Mouse (Mus musculus): ENCODE data around the gene Espl1. TPM values are rescaled to one million over a fixed set of nuclear protein-coding genes. Genes with fewer than 3 reads are reported as not detected.

Gene Espl1
- total and polyA plus RNA-seq, 3 experiments = 49.8 to 142 (median 94.1) TPM

DNA sequence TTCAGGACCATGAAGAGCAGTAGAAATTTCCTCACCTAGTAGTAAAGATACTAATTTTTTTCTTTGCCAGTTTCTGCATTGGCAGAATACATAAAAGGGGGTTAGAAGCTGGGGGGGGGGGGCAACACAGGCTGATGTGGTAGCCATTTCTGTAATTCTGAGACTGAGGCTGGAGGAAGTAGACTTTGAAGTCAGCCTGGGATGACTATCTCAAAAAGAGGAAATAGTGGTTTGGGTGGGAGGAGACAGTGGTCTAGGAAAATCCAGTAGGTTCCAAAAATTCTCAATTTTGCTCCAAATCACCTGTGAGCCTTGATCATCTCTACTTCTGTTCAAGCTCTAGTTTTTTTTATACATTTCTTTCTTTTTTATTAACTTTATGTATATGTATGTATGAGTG is 15.4 kb downstream of the Espl1 start:
- no peaks in the 10 kb centered on the region for H3K9me3 ChIP-seq (replicated peaks; ENCODE audit: insufficient read depth, low read length)
- H3K27ac ChIP-seq (ENCODE audit: control insufficient read depth, low read depth, low read length) = no peak overlapping the region
- H3K79me2 ChIP-seq (ENCODE audit: control insufficient read depth, insufficient read depth, low read length, poor library complexity) = no peaks in the 10 kb centered on the region
- no peak overlapping the region for H3K4me3 ChIP-seq (ENCODE audit: control insufficient read depth in 1 of 2, insufficient read depth in 1 of 2, low read depth in 2 of 2, low read length in 2 of 2)
- H3K36me3 ChIP-seq (ENCODE audit: control insufficient read depth in 1 of 2, insufficient read depth in 2 of 2, low read length in 2 of 2) = peaks cover 8 to 33% of the 10 kb centered on the region in 2 experiments
- H3K27me3 ChIP-seq (ENCODE audit: control insufficient read depth in 1 of 2, insufficient read depth in 2 of 2, low read length in 2 of 2) = no peaks in the 10 kb centered on the region
- peak; percentile 84 for DNase-seq (ENCODE audit: low read depth, low spot score)
- H3K4me1 ChIP-seq (ENCODE audit: control insufficient read depth in 1 of 2, insufficient read depth in 2 of 2, low read length in 2 of 2) = peaks cover 5% of the 10 kb centered on the region in 2 experiments
- no peak overlapping the region for H3K9ac ChIP-seq (ENCODE audit: control insufficient read depth, low read depth, low read length, poor library complexity, severe bottlenecking)
- TF ChIP-seq SIN3A (IDR thresholded peaks at IDR 0.05; ENCODE audit: low read length) (peak; percentile 32; the same call in 1 of the 2 replicates), POLR2AphosphoS2 (IDR thresholded peaks at IDR 0.05; ENCODE audit: low read length) (no peak), BHLHE40 (IDR thresholded peaks at IDR 0.05; ENCODE audit: borderline replicate concordance, low read depth, low read length) (no peak), ZNF384 (IDR thresholded peaks at IDR 0.05; ENCODE audit: low read depth, low read length) (0 out of 2 replicates have a peak, but pooled peaks have one; percentile 15), RCOR1 (IDR thresholded peaks at IDR 0.05; ENCODE audit: low read depth, low read length) (peak; percentile 73), ETS1 (IDR thresholded peaks at IDR 0.05; ENCODE audit: low read depth, low read length) (peak; percentile 39; the same call in 1 of the 2 replicates), NRF1 (IDR thresholded peaks at IDR 0.05; ENCODE audit: insufficient read depth, low read depth, low read length, poor library complexity, severe bottlenecking) (no peak), CHD2 (IDR thresholded peaks at IDR 0.05; ENCODE audit: low read length) (no peak), POLR2A (IDR thresholded peaks at IDR 0.05; ENCODE audit: control insufficient read depth in 1 of 2, insufficient read depth in 1 of 2, low read depth in 1 of 2, low read length in 2 of 2, poor library complexity in 1 of 2) (no peak), CHD1 (IDR thresholded peaks at IDR 0.05; ENCODE audit: low read depth, low read length) (no peak), USF1 (IDR thresholded peaks at IDR 0.05; ENCODE audit: low read depth, low read length) (no peak), EP300 (IDR thresholded peaks at IDR 0.05; ENCODE audit: low read depth in 1 of 2, low read length in 2 of 2) (peak; percentile 42 to 78; a peak in 3 of 4 replicates), MAZ (IDR thresholded peaks at IDR 0.05; ENCODE audit: low read depth, low read length) (no peak), ELF1 (IDR thresholded peaks at IDR 0.05; ENCODE audit: low read depth, low read length) (no peak), GABPA (IDR thresholded peaks at IDR 0.05; ENCODE audit: low read depth, low read length) (no peak), JUND (IDR thresholded peaks at IDR 0.05; ENCODE audit: low read depth, low read length) (no peak), TBP (IDR thresholded peaks at IDR 0.05; ENCODE audit: low read depth, low read length) (0 out of 2 replicates have a peak, but pooled peaks have one; percentile 17)

DNA sequence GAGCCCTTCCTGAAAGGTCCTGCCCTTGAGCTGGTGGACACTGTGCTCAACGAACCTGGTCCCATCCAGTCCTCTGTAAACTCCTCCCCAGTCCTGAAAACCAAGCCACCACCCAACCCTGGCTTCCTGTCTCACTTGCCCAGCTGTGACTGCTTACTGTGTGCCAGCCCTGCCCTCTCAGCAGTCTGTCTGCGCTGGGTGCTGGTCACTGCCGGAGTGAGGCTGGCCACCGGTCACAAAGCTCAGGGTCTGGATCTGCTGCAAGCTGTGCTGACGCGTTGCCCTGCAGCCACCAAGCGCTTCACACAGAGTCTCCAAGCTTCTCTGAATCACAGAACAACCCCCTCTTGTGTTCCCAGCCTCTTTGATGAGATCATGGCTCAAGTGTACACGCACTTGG is 19.2 kb downstream of the Espl1 start:
- H3K27me3 ChIP-seq (ENCODE audit: control insufficient read depth in 1 of 2, insufficient read depth in 2 of 2, low read length in 2 of 2) = no peaks in the 10 kb centered on the region
- TF ChIP-seq ETS1 (IDR thresholded peaks at IDR 0.05; ENCODE audit: low read depth, low read length) (no peak), MAFK (IDR thresholded peaks at IDR 0.05; ENCODE audit: borderline replicate concordance, low read depth, low read length) (no peak), MEF2A (IDR thresholded peaks at IDR 0.05; ENCODE audit: extremely low read depth, insufficient replicate concordance, low read depth, low read length, poor library complexity, severe bottlenecking) (no peak), ZKSCAN1 (IDR thresholded peaks at IDR 0.05; ENCODE audit: low read depth, low read length) (no peak), NRF1 (IDR thresholded peaks at IDR 0.05; ENCODE audit: insufficient read depth, low read depth, low read length, poor library complexity, severe bottlenecking) (no peak), TCF12 (IDR thresholded peaks at IDR 0.05; ENCODE audit: low read depth, low read length) (no peak), EP300 (IDR thresholded peaks at IDR 0.05; ENCODE audit: low read depth in 1 of 2, low read length in 2 of 2) (no peak), POLR2AphosphoS2 (IDR thresholded peaks at IDR 0.05; ENCODE audit: low read length) (no peak), CTCF (IDR thresholded peaks at IDR 0.05 in 2 of 3, conservative IDR thresholded peaks at IDR 0.05 in 1 of 3; ENCODE audit: control insufficient read depth in 1 of 3, insufficient read depth in 1 of 3, low read depth in 2 of 3, low read length in 3 of 3, poor library complexity in 1 of 3, severe bottlenecking in 1 of 3) (no peak), KAT2A (conservative IDR thresholded peaks at IDR 0.05; ENCODE audit: low read depth, low read length) (no peak), BHLHE40 (IDR thresholded peaks at IDR 0.05; ENCODE audit: borderline replicate concordance, low read depth, low read length) (no peak)
- H3K36me3 ChIP-seq (ENCODE audit: control insufficient read depth in 1 of 2, insufficient read depth in 2 of 2, low read length in 2 of 2) = peaks cover 8 to 37% of the 10 kb centered on the region in 2 experiments
- peaks cover 5% of the 10 kb centered on the region in 2 experiments for H3K4me1 ChIP-seq (ENCODE audit: control insufficient read depth in 1 of 2, insufficient read depth in 2 of 2, low read length in 2 of 2)
- no peak overlapping the region for H3K4me3 ChIP-seq (ENCODE audit: control insufficient read depth in 1 of 2, insufficient read depth in 1 of 2, low read depth in 2 of 2, low read length in 2 of 2)
- no peaks in the 10 kb centered on the region for H3K79me2 ChIP-seq (ENCODE audit: control insufficient read depth, insufficient read depth, low read length, poor library complexity)
- H3K9ac ChIP-seq (ENCODE audit: control insufficient read depth, low read depth, low read length, poor library complexity, severe bottlenecking) = no peak overlapping the region
- DNase-seq (ENCODE audit: low read depth, low spot score) = no peak
- H3K27ac ChIP-seq (ENCODE audit: control insufficient read depth, low read depth, low read length) = no peak overlapping the region
- H3K9me3 ChIP-seq (replicated peaks; ENCODE audit: insufficient read depth, low read length) = no peaks in the 10 kb centered on the region

Measured in MEL (cell line).